Mouse (Mus musculus): ENCODE measurements around the gene Gm47283. TPM values are rescaled to one million over a fixed set of nuclear protein-coding genes. Genes with fewer than 3 reads are reported as not detected.
"Not testable (repeated sequence)": the region's sequence is repeated elsewhere in the genome, so short reads cannot be mapped to it uniquely, and the experiment has no call there.

Gm47283 gene
- polyA plus RNA-seq, 1 experiment from 2014 or later = not detected

DNA sequence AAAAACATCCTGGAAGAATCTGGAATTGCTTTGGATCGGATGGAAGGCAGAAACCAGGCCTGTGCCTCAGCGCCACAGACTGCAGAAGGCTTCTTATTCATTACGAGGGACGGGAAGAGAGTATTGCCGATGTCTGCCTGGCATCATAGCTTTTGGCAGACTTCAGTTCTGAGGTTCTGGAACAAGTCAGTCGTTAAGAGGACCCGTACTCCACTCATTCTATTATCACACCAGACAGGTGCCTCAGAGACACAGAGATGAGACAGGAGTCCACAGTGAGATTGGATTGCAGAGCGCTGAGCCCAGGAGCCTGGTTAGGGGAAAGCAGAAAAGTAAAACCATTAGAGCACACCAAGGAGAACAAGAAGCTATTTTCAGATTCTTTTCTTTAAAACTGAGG is 54.5 kb downstream of the Gm47283 start, which contains the start of gene Gm21748:
TSS of gene Gm21748 (minus strand) at position 101 of the 400 bp plus-strand sequence.
- WGBS = no CpG with 5 or more reads among the region's 8 CpGs
- not testable (repeated sequence) for H3K27me3 ChIP-seq (replicated peaks; ENCODE audit: control insufficient read depth, insufficient read depth, low read length); H3K4me1 ChIP-seq (ENCODE audit: control insufficient read depth, insufficient read depth, low read length); H3K36me3 ChIP-seq (ENCODE audit: control insufficient read depth, insufficient read depth, low read length); H3K9ac ChIP-seq (ENCODE audit: low read length); ATAC-seq; DNase-seq (ENCODE audit: low spot score); H3K4me2 ChIP-seq (ENCODE audit: low read length); H3K9me3 ChIP-seq (replicated peaks; ENCODE audit: control insufficient read depth, low read length); H3K4me3 ChIP-seq (ENCODE audit: low read depth, low read length); H3K27ac ChIP-seq (ENCODE audit: low read depth, low read length)

Other genes starting within 250 kb of the Gm47283 start
- gene Gm21860, start 29.9 kb upstream of the Gm47283 start, polyA plus RNA-seq (2014; fragmentation: Nextera tagmentation; extraction: Ambion mirVana) = not detected in 2 replicates
- gene Gm21748, start 54.4 kb downstream of the Gm47283 start, polyA plus RNA-seq (2014; fragmentation: Nextera tagmentation; extraction: Ambion mirVana) = not detected in 2 replicates

All from forebrain, embryonic 14.5 days (tissue).